Mouse (Mus musculus) sigmoid colon, adult 10 weeks (tissue): ENCODE results near the gene Pou5f1. TPM values are rescaled to one million over a fixed set of nuclear protein-coding genes. Genes with fewer than 3 reads are reported as not detected.

Experiments used
- polyA plus RNA-seq: library from polyadenylated mRNA; stranded (reverse); fragments of 350-450 nt; fragmentation: Illumina TruSeq; extraction: RNeasy Lipid Tissue Mini Kit (QIAGEN cat#74804); gene quantifications from one replicate; pipeline ENCODE4 v1.2.3, GENCODE M21; 2014; ENCODE audit warnings: low read depth, low replicate concordance

The Pou5f1 gene
- polyA plus RNA-seq, result not detected

GRCm38 (mm10) chr17:35505776-35506175, at the start of gene Pou5f1:
Gene Pou5f1 (plus strand): TSS chr17:35506018.

DNA sequence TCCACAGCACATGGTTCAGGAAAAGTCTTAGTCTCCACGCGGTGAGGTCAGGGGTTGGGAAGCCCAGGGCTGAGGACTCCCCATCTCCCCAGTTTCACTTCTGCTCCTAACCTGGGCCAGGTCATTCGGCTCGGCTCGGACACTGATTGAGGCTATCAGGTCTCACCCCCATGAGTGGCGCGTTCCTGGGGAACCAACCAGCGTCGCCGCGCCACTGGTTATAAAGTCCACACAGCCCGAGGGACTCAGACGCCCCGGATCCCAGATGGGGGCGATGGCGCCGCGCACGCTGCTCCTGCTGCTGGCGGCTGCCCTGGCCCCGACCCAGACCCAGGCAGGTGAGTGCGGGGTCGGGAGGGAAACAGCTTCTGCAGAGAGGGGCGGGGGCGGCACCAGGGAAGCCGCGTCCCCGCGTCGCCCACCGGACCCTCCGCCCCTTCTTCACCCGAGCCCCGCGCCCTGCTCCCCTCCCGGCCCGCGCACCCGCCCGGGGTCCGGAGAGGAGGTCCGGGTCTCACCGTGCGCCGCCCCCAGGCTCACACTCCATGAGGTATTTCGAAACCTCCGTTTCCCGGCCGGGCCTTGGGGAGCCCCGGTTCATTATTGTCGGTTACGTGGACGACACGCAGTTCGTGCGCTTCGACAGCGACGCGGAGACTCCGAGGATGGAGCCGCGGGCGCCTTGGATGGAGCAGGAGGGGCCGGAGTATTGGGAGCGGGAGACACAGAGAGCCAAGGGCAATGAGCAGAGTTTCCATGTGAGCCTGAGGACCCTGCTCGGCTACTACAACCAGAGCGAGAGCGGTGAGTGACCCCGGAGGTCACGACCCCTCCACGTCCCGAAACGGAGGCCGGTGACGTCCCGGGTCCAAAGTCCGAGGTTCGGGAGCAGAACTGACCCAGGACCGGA, 35.7 kb upstream of the Pou5f1 start, which contains the start of gene H2-Q10:
Gene H2-Q10 (plus strand): TSS at position 248 of the 910 bp plus-strand sequence.

DNA sequence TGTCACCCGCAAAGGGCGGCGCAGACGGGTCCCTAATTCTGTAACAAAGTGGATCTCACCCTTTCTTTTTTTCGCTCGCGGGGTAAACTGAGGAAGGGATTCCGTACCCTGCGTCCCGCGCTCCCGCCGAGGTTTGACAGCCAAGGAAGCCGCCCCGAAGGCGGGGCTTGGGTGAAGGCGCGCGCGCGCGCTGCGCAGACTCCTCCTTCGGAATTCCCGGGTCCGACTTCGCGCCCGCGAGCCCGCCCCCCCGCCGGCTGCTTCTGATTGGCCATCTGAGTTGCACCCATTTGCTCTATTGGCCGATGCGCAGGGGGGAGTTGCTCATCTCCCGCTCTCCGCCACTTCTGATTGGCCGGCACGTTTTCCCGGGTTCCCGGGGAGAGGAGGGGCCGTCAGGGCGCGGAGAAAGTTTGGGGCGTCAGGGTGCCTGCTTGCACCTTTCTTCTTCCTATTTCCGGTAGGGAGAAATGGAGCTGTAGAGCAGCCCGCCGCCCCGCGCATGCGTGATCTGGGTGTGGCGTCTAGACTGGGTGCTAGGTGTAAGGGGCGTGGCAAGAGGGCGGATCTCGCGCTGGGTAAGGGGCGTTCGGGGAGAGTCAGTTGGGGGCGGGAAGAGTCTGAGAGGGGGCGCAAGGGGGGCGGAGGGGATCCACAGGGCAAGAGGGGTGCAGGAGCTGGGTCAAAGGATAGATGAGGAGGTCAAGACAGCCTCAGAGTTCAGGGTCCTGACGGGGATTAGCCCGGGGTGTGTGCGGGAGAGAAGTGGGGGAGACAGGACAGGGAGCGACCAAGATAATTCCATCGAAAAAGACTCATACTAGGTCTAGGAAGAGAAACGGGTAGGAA, 11.1 kb downstream of the Pou5f1 start, which contains the start of the genes Tcf19 and Cchcr1:
Gene Tcf19 (minus strand): TSS at position 173 of the 849 bp plus-strand sequence.
Gene Cchcr1 (plus strand): TSS at position 449 of the 849 bp plus-strand sequence.

GRCm38 (mm10) chr17:35532901-35533300, 27.1 kb downstream of the Pou5f1 start, which contains the start of gene Psors1c2:
Gene Psors1c2 (plus strand): TSS chr17:35533201.

DNA sequence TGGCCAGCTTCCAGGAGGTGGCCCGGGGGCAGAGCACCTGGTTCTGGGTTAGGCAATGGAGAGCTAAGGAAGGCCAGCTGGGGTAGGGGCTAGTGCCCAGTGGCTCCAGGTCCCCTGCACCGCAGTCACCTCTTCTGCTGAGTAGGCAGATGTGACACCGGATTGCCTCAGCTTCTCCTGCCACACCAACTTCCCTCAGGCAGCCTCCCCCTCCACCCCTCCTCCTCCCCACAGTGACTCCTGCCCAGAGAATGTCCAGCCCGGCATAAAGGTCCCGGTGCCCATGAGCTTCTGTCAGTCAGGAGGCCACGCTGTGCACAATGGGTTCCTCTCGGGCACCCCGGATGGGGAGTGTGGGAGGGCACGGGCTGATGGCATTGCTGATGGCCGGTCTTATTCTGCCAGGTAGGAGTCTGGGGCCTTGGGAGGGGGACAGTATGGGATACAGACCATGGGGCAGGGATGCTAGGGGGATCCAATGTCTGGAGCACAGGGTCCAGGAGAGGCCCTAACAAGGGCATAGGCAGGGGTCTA, 46.1 kb downstream of the Pou5f1 start, which contains the start of gene Cdsn:
Gene Cdsn (plus strand): TSS at position 248 of the 534 bp plus-strand sequence.

Other genes starting within 250 kb of the Pou5f1 start
- gene H2-D1, start 243.3 kb upstream of the Pou5f1 start, polyA plus RNA-seq, result 76.9 TPM
- 45.4 TPM for gene H2-Q1, start 185.6 kb upstream of the Pou5f1 start, polyA plus RNA-seq
- 288 TPM for gene H2-Q2, start 163.8 kb upstream of the Pou5f1 start, polyA plus RNA-seq
- 34.4 TPM for gene H2-Q4, start 126.4 kb upstream of the Pou5f1 start, polyA plus RNA-seq
- 7.1 TPM for gene H2-Q6, start 81.2 kb upstream of the Pou5f1 start, polyA plus RNA-seq
- gene H2-Q7, start 66.9 kb upstream of the Pou5f1 start, polyA plus RNA-seq, result 12.5 TPM
- 3.2 TPM for gene H2-Q10, start 35.9 kb upstream of the Pou5f1 start, polyA plus RNA-seq
- 2.7 TPM for gene Tcf19, start 10.8 kb downstream of the Pou5f1 start, polyA plus RNA-seq
- gene Cchcr1, start 11.1 kb downstream of the Pou5f1 start, polyA plus RNA-seq, result 4.6 TPM
- not detected for gene Psors1c2, start 27.2 kb downstream of the Pou5f1 start, polyA plus RNA-seq
- not detected for gene Cdsn, start 46.1 kb downstream of the Pou5f1 start, polyA plus RNA-seq
- not detected for gene 2300002M23Rik, start 61.4 kb downstream of the Pou5f1 start, polyA plus RNA-seq
- not detected for gene Sfta2, start 95.5 kb downstream of the Pou5f1 start, polyA plus RNA-seq
- gene Gm9573, start 120.6 kb downstream of the Pou5f1 start, polyA plus RNA-seq, result not detected
- gene Mucl3, start 137.7 kb downstream of the Pou5f1 start, polyA plus RNA-seq, result not detected
- 0.28 TPM for gene Vars2, start 161.6 kb downstream of the Pou5f1 start, polyA plus RNA-seq
- 2.5 TPM for gene Gtf2h4, start 167.7 kb downstream of the Pou5f1 start, polyA plus RNA-seq
- 7.5 TPM for gene Ddr1, start 198.6 kb downstream of the Pou5f1 start, polyA plus RNA-seq